Mouse (Mus musculus) cortical plate, adult 2 months (tissue): ENCODE measurements around the gene Syngr2.

ENCODE experiments used
- CTCF ChIP-seq: fragments of 200-500 bp; IDR thresholded peaks from 2 replicates; pipeline ENCODE4 v1.5.1; 2011; ENCODE audit warnings: mild to moderate bottlenecking, control low read depth, low read length; ENCODE audit not compliant: insufficient read depth; ENCODE audit errors: extremely low read depth
- POLR2A ChIP-seq: fragments of 200-500 bp; IDR thresholded peaks from 2 replicates; pipeline ENCODE4 v1.6.1; 2011; ENCODE audit warnings: mild to moderate bottlenecking, low read length, control low read depth; ENCODE audit not compliant: insufficient read depth; ENCODE audit errors: extremely low read depth

GRCm38 (mm10) chr11:117778031-117778430 is 31.4 kb upstream of the Syngr2 start:
- TF ChIP-seq CTCF = no peak
- TF ChIP-seq POLR2A = no peak
